Mouse (Mus musculus) adrenal gland, postnatal 4 days (tissue): ENCODE data around the gene Cass4. TPM values are rescaled to one million over a fixed set of nuclear protein-coding genes. Genes with fewer than 3 reads are reported as not detected.

ENCODE experiments used
- DNase-seq, 2 experiments: peaks; one replicate each; pipeline ENCODE4 v3.0.0; 2021 to 2022; ENCODE audit warnings: low spot score in 2 of 2, mixed read lengths in 2 of 2
- total RNA-seq, 2 experiments: library from RNA; stranded (reverse); gene quantifications; 2 replicates each; pipeline ENCODE4 v1.2.3; 2021

The Cass4 gene
- total RNA-seq, 2 experiments from 2014 or later, result 0.22 to 0.25 TPM

DNA sequence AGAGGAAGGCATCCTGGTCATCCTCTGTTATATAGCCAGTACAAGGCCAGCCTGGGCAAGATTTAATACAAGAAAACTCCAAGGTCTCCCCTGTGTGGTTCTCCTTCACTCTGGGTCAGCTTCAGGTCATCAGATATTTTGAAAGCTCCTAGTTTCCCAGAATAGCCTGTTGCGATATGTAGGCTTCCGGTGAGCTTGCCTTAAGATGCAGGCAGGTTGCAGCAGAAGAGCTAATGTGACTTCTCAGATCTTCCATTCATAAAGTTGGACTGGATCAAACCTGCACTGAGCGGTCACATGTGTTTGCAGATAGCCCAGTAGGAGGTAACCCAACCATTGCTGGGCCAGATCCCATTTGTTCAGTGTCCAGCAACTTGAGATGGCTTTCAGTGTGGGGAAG, 8.9 kb upstream of the Cass4 start:
- DNase-seq, result no peak

DNA sequence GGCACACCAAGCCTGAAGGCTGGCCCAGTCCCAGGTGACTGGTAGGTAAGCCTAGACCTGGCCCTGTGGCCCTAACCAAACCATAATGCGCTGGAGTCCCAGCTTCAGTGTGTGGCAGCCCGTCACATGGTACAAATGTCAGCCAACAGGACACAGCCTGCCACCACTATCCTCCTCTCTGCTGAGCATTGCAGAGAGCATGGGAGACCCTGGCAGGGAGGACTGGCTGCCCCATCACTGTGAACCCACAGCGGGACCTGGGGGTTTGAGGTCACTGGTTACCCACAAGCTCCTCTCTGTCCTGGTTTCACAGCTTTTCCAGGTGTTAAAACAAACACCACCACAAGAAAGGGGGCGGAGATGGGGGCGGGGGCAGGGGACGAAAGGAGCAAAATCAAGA, 3.3 kb upstream of the Cass4 start:
- no peak for DNase-seq

DNA sequence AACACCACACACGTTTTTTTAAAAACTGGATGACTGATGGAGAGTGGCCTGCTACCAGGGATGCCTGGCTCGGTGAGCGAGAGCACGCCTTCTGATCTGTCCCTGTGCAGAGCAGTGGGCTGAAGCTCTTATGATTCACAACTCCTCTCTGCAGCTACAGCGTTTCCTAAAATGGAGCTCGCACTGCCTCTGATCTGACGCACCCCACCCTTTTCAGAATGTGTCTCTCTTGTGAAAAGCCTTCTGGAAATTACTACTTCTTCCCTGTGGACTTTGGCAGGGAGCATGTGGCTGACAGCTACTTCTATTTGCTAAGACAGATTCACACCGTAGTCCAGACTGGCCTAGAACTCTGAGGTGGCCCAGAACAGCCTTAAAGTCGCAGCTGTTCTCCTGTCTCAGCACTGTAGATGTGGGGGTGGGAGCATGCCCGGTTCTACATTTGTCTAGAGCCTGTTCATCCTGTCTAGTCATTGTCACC, 1.5 kb upstream of the Cass4 start:
- DNase-seq, result no peak

DNA sequence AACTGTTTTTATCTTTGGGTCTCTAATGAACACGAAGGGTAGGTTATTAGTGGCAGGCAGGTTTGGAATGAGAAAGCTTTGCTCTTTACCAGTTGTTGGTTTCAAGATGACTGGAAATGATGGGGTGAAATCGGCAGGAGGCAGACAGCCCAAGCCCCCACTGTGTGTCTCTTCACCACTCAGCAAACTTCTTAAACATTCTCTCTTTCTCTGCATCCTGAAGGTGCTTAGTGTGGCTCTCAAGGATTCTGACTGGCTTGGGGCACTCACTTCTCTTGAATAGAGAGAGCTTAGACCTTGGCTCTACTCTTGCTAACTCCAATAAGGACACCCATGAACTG, 428 bp downstream of the Cass4 start:
- DNase-seq, result no peak

DNA sequence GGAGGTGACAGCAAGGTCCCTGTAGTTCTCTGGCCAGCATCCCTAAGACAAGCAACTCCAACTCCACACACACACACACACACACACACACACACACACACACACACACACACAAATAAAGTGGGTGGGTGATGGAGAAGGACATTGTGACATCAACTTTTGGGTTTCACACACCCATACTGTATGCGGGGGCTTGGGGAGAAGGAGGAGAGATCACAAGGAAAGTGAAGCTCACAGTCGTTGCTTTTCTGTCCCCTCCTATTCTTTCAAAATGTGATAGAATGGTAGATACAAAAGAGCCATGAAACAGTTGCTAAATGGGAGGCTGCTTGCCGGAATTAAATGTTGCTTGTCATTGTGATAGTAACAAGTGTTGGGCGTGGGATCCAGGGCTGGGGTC, 1.1 kb downstream of the Cass4 start:
- no peak for DNase-seq

DNA sequence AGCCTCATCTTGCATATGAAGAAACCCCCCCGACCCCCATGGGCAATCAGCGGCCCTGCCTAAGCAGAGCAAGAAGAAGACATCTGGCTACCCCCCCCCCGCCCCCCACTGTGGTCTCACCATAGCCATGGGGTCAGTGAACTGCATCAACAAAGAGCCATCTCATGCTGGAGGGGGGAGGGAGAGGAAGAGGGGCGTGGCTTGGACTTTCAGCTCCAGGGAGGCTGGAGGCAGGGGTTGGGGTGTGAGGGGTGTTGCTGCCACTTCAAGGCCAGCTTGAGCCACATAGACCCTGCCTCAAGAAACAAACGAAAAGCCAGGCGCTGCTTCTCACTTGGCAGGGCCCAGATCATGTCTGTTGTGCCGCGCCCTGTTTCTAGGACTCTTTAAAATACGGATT, 2.4 kb downstream of the Cass4 start:
- DNase-seq, result no peak

DNA sequence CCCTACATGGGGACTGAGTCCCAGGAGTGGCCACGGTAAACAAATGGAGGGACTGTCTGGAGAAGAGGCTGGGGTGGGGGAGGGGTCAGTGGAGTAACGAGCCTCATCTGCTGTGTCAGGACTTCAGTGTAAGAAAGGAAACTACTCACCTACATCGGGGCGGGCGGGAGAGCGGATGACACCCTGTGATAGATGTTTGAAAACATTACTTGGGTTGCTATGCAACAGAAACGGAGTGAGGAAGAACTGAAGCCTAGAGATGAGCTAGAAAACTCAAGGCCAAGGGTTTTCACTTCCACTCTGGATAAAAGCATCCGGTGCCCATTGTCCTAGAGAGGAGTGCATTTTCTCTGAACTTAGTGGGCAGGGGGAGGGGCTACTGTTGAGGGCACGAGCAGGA, 6.3 kb downstream of the Cass4 start:
- DNase-seq, result no peak

DNA sequence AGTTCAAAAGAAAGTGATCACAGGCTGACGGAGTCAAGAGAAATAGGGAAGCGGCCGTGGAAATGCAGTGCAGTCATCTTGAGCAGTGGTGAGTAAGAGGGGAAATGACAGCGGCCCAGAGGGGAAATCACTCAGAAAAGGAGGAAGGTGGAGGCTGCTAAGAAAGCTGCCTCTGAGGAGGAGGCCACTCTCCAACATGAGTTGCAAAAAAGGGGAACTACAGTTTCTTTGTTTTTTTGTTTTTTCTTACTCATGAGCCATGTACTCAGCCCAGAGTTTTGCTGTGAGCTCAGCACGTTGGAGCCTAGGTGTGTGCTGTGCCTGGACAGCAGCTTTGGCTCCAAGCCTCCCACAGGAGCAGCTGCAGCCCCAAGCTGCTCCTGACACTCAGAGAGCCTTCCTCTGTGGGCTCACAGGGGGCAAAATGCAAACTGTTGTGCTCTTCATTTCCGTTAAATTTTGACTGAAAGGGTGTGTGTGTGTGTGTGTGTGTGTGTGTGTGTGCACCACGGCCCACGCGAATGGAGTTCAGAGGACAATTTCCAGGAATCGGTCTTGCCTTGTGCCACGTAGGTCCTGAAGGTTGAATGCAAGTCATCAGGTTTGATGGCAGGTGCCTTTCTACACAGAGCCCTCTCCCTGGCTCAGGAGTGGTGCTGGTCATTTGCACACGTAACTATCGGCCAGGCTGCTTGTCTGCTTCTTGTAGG, 7.7 kb downstream of the Cass4 start:
- no peak for DNase-seq

DNA sequence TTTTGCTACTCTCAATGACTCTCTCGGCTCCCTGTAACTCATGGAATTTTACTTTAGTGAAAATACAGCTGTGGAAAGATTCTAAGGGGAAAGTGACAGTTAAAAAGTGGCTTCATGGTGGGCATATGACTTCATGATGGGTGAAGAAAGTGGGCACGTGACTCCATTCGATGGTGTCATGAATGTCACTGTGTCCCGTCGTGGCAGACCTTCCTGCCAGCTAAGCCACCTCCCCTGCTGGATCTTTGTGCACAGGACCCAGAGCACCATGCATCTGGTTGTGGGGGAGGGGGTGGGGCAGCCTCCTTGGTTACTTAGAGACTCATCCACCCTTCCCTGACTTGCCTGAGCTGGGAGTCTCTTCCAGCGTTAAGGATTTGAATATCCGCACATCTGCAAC, 10.6 kb downstream of the Cass4 start:
- DNase-seq, result no peak

DNA sequence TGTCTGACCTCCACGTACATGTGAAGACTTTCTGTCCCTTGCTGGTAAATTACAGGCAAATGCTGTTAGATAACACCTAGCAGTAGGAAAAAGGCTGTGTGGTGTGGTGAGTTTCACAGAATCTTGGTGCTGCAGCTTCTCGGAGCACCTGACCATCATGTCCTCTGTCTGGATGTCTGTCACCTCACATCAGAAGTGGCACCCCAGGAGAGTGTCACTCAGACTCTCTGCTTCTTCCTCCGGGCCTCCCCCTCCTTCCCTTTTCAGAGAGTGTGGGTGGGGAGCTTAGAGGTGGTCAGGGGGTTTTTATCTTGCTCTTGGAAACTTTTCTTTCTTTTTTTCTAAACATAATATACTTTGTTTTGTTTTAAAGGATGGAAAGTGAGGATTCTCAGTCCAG, 11.4 kb downstream of the Cass4 start:
- no peak for DNase-seq

DNA sequence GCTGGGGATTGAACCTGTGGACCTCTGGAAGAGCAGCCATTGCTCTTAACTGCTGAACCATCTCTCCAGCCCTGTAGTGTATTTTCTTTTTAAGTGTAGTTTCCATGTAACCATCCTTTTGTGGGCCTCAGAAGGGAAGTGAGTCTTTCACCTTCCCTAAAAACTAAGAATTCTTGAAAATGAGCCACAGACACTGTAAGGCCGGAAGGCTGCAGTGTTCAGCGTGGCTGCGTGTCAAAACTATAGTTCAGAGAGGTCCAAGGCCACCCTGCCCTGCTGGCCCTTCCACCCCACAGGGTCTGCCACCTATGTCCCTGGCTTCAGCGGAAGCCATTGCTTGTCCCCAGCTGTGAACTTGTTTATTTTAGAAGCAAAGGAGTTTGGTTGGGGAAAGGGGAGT, 12.6 kb downstream of the Cass4 start:
- DNase-seq, result no peak

DNA sequence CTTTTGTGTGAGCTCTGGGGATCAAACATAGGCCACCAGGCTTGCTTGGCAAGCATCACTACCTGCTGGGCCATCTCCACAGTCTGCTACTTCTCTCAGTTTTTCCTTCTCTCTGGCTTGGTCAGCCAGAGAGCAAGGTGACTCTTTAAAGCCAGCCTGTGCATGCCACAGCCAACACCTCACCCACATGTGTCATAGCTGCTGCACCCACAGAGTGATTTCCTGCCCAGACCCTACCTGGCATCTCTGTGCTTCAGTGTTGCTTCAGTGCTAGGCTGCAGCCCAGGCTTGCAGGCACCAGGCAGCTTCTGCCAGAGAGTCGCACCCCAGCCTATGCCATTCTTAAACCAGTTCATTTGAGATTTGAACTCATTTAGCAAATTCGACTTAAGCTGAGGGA, 13.9 kb downstream of the Cass4 start:
- DNase-seq, result no peak

DNA sequence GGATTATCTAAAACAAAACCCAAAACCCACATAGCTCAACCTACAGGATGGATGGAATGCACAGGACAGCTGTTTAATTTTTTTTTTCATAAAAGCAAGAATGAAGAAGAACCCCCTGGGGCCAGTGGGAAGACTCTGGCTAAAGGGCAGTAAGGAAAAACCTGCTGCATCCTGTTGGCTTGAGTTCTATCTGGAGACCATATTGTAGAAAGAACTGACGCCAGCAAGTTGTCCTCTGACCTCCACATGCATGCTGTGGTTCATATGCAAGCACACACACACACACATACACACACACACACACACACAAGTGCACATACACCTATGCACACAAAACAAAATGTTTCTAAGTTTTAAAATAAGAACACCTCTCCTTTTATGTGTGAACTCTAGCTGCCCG, 17.1 kb downstream of the Cass4 start:
- no peak for DNase-seq

DNA sequence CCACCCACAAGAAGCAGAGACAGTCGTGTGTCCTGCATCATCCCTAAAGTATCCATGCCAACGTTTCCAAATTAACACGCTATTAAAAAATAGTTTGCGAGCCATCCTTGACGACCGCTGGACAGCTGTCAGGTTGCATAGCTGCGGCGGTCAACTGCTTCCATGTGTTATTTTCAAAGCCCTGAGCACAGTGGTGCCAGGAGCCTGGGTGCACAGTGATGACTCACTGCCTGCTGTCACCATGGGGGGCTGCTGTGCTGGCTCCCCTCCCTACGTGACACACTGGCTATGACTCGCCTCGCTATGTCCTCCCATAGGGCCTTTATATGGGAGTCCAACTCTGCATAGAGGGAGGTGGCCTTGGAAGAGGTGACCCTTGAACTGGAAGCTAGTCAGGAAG, 17.5 kb downstream of the Cass4 start:
- no peak for DNase-seq

DNA sequence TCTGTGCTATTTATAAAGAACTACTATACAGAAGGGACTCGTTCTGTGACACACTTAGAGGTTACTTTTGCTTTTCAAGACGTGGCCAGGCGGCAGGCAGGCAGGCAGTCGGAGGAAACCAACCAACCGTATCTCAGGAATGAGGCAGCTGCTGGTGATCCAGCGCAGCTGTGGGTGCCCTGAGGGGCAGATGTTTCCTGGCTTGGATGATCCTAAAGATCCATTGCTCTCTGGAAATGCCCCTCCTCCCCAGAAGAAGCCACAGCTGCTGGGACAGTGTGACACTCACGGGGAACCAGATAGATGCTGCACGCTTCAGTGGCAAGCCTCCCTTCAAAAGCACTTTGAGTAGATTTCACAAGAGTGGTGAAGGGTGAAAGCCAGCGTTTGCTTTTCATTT, 18.9 kb downstream of the Cass4 start:
- no peak for DNase-seq

DNA sequence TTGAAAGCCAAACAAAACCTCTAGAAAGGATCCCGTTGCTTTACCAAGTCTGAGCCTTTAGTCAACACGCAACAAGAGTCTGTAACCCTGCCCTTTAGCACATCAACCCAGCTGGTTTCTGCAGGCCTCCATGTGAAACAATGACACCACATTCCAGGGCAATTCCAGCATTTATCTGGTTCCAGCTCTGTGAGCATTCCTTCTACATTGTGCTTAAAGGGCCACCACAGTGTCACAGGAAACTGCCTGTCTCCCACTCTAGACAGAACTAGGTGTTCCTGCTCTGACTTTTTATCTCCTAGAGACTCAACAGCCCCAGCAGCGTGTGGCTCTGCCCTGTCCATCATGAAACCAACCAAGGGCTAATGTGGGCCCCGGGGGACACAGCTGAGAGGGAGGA, 19.7 kb downstream of the Cass4 start:
- DNase-seq, result no peak

DNA sequence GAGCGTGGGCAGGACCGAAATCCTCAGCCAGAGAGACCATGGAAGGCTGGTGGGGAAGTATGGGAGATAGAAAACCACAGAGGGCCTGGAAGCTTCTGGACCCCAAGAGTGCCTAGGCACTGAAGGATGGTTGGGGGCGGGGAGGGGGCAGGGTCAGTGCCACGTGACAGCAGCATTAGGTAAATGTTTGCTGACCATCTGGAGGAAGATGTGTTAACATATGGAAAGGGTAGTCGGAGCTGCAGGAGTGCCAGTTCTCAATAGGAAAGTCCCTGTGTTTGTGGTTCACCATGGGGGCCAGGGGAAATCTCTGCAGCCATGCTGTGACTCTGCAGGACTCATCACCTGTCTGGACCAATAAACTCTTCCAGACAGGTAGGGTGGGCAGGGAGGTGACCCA, 20.3 kb downstream of the Cass4 start:
- DNase-seq, result no peak

DNA sequence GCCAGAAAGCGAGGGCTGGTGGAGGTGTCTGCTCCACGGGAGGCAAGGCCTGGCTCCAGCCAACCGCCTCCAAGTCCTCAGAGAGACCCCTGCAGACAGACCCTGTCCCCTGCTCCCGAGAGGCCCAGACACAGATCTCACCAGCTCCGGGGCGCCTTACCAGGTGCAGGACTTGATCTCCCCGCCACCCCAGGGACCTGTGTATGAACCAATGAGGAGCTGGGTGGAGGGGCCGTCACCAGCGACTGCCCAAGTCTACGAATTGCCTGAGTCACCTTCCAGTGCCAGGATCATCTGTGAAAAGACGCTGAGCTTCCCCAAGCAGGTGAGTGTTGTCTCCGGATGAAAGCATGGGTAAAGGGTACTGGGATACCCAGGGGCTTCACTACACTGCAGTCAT, 22.6 kb downstream of the Cass4 start:
- DNase-seq, result no peak

DNA sequence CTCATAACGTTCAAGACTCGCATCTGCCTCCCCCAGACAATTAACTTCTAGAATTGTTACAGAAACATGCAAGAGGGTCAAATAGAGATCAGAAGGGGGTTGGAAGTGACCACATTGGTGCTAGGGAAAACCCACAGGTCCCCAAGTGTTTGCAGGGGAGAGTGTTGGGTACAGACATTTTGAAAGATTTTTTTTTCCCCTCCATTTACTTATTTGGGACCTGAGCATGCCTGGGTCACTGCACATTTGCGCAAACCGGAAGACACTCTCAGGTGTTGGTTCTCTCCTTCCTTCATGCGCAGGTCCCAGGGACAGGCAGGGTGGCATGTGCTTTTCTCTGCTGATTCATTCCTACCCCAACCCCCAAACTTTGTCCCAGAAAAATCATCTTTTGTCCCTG, 23.3 kb downstream of the Cass4 start:
- DNase-seq, result no peak

DNA sequence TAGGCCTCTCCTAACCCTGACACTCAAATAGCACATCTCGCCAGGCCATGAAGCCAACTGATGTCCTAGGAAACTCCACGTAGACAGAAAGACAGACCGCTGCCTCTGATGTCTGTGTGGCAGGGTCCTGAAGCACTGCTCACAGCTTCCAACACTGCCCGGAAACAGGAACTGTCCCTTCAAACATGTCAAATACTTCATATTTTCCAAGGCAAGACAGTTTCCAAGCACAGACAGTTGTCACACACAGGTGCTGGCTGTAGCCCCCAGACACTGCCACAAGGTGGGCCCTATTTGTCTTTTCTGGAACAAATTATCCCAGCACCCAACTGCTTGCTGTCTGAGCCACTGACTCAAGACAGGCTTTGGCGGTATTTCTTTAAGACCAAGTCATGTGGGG, 24.6 kb downstream of the Cass4 start:
- no peak for DNase-seq

DNA sequence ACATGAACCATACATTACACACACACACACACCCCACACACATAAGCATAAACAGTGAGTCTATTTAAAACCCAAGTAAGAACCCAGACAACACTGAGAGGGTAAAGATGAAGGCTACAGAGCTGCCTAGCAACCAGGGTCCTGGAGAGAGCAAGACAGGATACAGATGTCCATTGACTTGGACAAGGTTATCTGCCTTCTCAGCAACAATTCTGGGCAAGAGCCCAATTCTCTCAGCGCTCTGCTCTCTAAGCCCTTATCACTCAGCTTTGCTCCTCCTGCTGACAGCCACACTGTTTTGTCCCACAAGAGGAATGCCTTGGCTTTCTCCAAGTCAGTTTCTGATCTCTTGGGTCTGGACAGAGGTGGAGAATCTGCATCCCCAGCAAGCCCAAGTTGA, 37.0 kb downstream of the Cass4 start:
- no peak for DNase-seq

DNA sequence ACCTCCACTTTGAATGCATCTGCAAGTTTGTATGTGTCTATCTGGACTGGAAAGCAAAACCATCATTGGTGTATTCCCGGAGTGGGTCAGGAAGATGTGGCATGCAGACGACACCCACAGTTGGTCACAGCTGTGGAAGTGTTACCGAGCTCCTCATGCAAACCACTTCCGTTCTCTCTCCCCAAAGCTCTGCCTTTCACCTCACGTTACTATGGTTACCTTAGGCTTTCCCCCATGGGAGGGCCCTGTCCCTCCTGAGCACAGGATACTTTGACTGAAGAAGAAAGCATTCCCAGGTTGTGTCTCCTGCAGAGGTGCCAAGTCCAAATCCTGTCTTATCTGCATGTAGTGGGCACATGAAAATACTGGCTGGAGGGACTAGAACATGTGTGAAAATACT, 40.2 kb downstream of the Cass4 start:
- DNase-seq, result no peak

DNA sequence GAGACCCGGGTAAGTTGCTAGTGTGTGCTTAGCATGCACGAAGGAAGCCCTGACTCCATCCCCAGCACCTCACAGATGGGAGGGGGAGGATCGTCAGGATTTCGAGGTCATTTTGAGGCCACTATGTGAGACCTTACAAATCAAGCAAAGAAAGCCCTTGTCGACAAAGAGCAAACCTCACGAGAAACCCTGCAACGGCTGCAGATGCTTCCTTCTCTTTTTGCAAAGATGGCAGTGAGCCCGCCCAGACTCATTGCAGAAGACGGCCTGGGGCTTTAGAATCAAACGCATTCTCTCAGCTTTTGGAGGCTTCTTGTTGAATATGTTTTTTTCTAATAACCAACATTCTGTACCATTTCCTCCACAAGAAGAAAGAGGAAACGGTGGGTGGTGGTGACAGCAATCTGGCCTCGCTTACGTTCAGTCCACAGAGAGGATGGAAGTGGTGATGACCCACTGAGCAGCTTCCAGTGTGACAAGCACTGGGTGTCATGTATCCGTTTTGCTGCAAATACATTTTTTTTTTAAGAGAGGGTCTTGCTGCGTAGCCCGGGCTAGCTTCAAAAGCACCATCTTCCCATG, 43.9 kb downstream of the Cass4 start:
- no peak for DNase-seq
